Mouse (Mus musculus) gastrocnemius, postnatal 14 days (tissue): ENCODE results near the gene Jaml. TPM values are rescaled to one million over a fixed set of nuclear protein-coding genes. Genes with fewer than 3 reads are reported as not detected.

Experiments used
- DNase-seq: peaks from one replicate; pipeline ENCODE4 v3.0.0; 2021; ENCODE audit warnings: mixed read lengths
- intact Hi-C: fragments of 180-260 bp; cut with DNase I; formaldehyde crosslinking; loops from one replicate; pipeline ENCODE4 v1.15.1; 2025; ENCODE audit warnings: low total_unique reads
- total RNA-seq, 2 experiments: library from RNA; stranded (reverse); gene quantifications; 2 replicates each; pipeline ENCODE4 v1.2.3; 2021

The Jaml gene
- total RNA-seq, 2 experiments from 2014 or later, result 0.37 to 0.69 TPM

DNA sequence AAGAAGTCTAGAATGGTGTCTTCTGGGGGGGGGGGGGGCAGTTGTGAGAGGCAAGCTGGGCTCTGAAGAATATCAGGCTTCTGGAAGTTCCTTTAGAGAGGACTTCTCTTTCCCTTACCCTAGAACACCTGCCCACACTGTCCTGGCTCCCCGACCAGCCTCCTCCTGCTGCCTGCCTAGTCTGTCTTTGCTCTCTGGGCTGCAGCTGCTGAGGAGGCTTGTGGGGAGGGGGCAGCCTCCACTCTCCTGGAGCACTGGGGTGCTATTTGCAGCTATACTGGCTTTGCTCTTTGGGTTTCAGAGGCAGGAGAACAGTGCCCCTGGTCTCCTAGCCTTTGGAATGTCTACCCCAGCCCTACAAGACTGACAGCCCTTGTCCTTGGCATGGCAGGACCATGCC, 72.0 kb downstream of the Jaml start:
- DNase-seq, result no peak

DNA sequence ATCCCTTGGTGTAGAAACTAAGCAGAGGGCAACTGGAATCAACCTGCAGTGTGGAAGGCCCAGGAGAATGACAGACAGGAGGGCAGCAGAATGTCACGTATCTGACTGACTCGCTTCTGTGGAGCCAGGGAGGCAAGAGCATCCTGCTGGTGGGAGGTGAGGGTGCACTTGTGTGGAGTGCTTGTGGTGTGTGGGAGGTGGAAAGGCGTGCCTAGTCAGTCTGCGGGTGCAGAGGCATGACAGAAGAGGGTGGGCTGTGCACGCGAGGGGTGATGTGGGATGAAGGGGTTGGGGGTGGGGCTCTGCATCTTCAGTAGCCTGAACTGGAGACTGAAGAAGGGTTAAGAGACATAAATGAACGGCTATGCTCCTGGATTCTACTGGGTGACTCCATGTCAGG, 74.4 kb downstream of the Jaml start:
- intact Hi-C loops, result no loop called here

More for the DNA sequence above, 72.0 kb downstream of the Jaml start:
- intact Hi-C loops, result no loop called here

More for the DNA sequence above, 74.4 kb downstream of the Jaml start:
- DNase-seq, result no peak

Other genes starting within 250 kb of the Jaml start
- gene Kmt2a, start 197.9 kb upstream of the Jaml start, total RNA-seq, result 10 to 100 TPM; 11.8 to 14.3 TPM
- 100 to 1,000 TPM; 663 to 775 TPM for gene Atp5l, start 158.4 kb upstream of the Jaml start, total RNA-seq
- gene Ube4a, start 113.6 kb upstream of the Jaml start, total RNA-seq, result 10 to 100 TPM; 31.9 to 36.4 TPM
- under 1 TPM in 1 of 2 experiments, not detected in 1; 0.13 TPM for gene Cd3g, start 98.8 kb upstream of the Jaml start, total RNA-seq
- under 1 TPM in 1 of 2 experiments, not detected in 1; 0.33 TPM for gene Cd3d, start 97.4 kb upstream of the Jaml start, total RNA-seq
- not detected for gene Cd3e, start 69.6 kb upstream of the Jaml start, total RNA-seq
- gene Mpzl2, start 39.4 kb upstream of the Jaml start, total RNA-seq, result under 1 TPM; 0.11 to 0.27 TPM
- 1 to 10 TPM; 1.1 to 2.5 TPM for gene Mpzl3, start 24.0 kb upstream of the Jaml start, total RNA-seq
- 1 to 10 TPM; 1.9 to 2.6 TPM for gene Scn2b, start 38.6 kb downstream of the Jaml start, total RNA-seq
- gene Scn4b, start 59.2 kb downstream of the Jaml start, total RNA-seq, result 100 to 1,000 TPM in 1 of 2 experiments, 10 to 100 TPM in 1; 99.1 to 115 TPM
- under 1 TPM in 1 of 2 experiments, not detected in 1; 0.12 TPM for gene BC049352, start 102.8 kb downstream of the Jaml start, total RNA-seq
- not detected for gene Tmprss4, start 124.9 kb downstream of the Jaml start, total RNA-seq
- under 1 TPM; 0.64 TPM for gene Il10ra, start 190.0 kb downstream of the Jaml start, total RNA-seq
- gene Tmprss13, start 239.9 kb downstream of the Jaml start, total RNA-seq, result under 1 TPM; 0.06 to 0.18 TPM